Mouse (Mus musculus): ENCODE results near the gene Chd2.

The Chd2 gene

DNA sequence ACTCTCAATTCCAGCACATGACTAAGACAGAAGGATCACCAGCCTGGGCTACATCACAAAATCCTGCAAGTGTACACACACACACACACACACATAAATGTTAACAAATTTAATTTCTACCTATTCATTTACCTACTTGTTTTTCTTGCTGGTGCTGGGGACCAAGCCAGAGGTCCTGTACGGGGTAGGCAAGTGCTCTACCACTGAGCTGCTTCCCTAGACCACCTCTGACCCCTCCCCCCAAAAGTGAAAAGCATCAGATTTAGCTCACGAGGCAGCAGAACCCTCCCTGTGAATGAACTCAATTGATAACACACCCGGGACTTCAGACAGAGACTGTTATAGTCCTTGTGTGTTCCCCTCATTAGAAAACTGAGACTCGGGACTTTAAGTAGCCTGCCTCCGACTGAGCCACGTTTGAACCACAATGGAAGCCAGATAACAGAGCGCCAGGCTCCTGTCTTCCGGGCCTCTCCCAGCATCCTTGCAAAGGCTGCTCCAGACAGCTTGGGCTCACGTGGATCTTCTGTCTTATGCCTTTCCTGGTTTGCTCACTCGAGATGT lies 19.9 kb upstream of the Chd2 start:
- DNase-seq: no peak

DNA sequence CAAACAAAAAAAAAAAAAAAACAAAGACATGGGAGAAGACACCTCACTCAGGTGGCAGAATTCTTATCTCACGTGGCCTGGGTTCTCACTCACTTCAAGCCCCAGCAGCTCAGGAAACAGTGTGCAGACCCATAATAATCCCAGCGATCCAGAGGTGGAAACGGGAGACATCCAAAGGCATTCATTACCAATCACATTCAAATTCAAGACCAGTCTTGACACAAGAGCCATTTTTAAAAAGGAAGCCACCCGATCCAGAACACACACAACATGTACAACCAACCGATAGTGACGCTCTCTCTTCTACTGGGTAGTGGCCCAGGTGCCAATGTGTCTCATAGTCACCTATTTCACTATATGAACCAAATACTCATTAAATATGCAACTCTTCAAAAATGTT lies 19.2 kb upstream of the Chd2 start:
- no peak for DNase-seq

DNA sequence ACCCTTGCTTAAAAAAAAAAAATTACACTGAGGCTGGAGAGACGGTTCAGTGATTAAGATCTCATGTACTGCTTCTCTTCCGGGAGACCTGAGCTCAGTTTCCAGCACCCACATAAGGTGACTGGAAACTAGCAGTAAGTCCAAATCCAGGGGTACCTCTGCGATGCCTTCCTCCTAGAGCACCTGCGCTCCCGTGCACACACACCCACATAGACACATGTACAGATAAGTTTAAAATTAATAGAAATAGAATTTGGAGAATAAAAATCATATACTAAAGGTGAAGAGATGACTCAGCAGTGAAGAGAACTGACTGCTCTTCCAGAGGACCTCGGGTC lies 18.2 kb upstream of the Chd2 start:
- no peak for DNase-seq

- no peak for DNase-seq
Measured at GRCm38 (mm10) chr7:73559170-73559852, 17.7 kb upstream of the Chd2 start.

GRCm38 (mm10) chr7:73558293-73559169 lies 16.9 kb upstream of the Chd2 start:
- peak; percentile 100 for DNase-seq

- DNase-seq: peak; percentile 51
Measured at GRCm38 (mm10) chr7:73557671-73558265, 16.1 kb upstream of the Chd2 start.

DNA sequence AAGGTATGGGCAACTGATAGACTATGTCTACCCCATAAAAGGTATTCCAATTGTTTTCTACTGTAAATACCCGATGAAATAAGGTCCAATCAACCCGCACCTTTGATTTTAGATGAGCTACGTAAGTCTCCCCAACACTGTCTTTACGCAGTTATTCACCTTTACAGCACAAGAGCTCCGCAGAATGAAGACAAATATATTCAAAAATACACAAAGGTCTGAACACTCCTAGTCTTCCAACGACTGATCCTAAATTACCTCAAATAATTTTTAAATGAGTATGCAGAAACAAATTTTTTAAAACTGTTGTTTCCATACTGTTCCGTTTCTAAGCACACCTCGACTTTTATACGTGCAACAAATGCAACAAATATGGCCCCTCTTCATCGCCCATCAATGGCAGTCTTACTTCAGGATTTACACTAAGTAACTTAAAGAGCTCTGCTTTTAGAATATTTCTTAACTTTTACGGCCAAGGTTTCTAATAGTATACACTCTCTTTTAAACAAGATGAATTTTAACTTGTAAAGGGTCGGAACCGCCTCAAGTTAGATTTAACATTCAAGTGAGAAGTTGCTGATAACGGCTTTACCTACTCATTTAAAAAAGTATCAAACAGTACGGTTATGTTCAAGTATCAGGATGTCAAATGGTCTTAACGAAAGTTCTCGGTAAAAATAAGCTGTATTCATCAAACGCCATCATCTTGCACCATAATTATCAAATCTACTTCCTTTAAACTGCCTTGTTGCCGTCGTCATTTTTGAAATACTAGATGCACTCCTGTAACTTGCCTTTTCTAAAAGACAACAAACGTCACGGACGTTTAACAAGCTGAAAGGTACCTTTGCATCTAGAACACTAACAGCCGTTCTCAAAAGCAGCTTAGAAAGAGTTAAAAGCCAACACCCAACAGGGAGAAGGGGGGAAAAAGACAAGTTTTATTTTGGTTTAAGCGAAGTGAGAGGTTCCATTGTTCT lies 15.3 kb upstream of the Chd2 start:
- DNase-seq: peak; percentile 50

GRCm38 (mm10) chr7:73555918-73556580 lies 14.4 kb upstream of the Chd2 start:
- no peak for DNase-seq

GRCm38 (mm10) chr7:73554849-73555248 lies 13.2 kb upstream of the Chd2 start:
- no peak for DNase-seq

DNA sequence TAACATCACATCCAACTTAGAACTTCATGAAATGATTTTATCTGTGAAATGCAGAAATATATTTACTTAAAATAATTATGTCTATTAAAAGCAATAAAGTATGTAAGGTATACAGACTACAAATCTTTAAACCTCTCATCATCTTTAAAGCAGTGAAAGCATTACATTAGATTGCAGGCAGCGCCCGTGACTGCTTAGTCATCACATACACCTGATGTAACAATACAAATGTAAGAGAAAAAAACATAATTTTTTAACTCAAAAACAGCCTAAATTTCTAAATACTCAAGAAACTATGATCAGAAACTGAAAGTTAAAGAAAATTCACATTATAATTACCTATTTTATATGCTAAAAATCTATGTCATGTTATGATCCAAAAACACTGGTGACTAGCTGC lies 11.5 kb upstream of the Chd2 start:
- DNase-seq: no peak

DNA sequence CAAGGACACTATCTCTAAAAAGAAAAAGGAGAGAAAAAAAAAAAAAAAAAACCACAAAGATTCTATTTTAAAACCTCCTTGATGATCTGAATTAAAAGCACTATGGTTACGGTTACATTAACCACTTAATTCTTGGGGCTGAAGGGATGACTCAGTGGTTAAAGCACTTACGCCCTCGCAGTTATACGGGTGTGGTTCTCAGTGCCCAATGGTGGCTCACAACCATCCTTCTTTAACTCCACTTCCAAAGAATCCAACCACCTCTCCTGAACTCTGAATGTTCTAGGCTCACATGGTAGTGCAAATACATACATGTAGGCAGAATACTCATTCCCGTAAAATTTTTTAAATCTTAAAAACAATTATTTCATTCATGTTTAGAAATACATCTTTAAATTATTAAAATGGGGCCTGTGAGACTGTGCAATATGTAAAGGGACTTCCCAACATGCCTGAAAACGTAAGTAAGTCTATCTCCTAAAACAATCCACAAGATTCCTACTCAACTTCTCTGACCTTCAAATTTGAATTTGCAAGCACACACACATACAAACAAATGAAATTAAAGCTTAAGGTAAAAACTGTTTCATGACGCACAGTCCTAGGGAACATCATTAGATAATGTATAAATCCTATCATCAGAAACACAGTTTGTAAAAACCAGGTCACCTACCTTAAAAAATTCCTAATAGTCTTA lies 10.6 kb upstream of the Chd2 start:
- no peak for DNase-seq

DNA sequence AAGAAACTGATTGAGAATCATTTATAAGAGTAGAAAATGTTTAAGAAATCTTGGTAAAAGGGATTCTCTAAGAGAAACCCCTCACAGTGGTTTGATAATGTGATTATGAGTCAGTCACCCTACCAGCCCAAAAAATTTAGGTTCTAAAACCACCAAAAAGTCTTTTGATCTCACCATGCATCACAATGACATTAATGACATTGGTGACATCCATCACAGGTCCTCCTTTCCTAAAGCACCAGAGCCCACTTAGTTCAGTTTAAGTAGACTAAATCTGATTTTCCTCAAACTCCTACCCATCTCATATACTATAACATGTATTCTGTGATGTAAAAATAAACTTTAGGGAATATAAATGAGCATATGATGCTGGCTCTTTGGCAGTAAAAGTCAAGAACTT lies 9.7 kb upstream of the Chd2 start:
- DNase-seq: no peak

DNA sequence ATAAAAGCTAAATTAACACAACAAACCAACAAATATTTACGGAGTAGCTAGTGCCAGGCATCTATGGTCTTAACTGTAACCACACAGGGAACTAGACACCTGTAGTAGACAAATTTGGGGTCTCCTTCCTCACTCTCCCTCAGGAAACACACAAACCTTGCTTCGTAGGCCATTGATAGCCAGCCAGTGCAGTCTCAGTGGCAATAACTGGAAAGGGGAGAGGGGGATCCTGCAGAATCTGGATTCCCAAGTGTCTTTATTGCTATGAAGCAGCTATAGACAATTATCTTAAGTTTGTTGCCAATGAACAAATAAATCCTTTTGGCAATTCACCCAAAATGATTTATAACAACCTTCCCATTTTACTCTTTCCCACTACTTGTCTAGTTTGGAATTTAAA lies 6.4 kb upstream of the Chd2 start:
- DNase-seq: no peak

DNA sequence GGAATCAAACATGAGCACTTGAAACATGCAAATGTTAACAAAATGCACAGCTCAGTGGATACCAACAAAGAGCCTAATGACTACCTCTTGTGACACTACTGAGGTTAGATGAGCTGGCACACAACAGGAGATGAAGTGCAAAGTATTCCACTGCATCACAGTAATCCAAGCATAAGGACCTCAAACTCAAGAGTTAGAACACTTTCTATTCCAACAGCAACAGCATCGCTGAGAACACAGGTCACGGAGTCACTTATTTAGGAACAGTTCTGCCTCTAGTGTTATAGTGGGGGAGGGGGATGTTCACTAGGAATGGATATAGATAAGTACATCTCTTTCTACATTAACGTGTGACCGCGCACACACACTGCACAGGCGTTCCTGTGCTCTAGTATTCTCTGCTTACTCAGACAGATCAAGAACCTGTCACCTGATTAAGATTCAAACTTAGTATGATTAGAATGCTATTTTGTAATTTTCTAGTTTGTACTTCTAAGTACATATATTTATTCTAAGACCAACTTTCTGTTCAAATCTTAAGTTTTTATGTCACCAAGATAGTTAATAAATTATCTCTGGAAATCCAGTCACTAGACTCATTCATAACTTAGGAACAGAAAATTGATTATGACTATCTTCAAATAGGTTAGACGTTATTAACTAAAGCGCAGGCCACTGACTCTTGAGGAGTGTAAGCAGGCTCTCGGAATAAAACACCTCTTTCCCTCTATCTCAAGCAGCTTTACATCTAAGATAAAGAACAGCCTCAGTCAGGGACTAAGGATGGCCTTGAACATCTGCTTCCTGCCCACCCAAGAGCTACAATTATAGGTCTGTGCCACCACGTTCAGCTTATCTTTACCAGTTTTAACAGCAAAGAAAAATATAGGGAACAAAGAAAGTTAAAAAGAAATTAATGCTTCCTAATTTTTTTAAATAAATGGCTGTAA lies 5.2 kb upstream of the Chd2 start:
- DNase-seq: peak; percentile 69

- no peak for DNase-seq
Measured at GRCm38 (mm10) chr7:73545004-73545403, 3.4 kb upstream of the Chd2 start.

- no peak for DNase-seq
Measured at GRCm38 (mm10) chr7:73542131-73542853, 662 bp upstream of the Chd2 start.

DNA sequence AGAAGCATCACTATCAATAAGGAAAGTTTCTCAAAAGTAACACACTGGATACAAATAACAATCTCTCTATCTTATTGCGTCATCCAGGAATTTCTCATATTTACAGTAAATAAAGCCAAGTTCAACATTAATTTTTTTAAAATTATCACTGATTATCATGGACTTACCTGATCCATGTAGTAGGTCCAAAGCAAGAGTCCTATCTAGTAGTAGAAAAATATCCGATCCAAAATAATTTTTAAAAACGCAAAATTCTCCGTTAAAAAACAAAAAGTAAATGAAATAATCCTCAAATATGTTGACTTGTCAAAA lies 595 bp downstream of the Chd2 start:
- DNase-seq: no peak

DNA sequence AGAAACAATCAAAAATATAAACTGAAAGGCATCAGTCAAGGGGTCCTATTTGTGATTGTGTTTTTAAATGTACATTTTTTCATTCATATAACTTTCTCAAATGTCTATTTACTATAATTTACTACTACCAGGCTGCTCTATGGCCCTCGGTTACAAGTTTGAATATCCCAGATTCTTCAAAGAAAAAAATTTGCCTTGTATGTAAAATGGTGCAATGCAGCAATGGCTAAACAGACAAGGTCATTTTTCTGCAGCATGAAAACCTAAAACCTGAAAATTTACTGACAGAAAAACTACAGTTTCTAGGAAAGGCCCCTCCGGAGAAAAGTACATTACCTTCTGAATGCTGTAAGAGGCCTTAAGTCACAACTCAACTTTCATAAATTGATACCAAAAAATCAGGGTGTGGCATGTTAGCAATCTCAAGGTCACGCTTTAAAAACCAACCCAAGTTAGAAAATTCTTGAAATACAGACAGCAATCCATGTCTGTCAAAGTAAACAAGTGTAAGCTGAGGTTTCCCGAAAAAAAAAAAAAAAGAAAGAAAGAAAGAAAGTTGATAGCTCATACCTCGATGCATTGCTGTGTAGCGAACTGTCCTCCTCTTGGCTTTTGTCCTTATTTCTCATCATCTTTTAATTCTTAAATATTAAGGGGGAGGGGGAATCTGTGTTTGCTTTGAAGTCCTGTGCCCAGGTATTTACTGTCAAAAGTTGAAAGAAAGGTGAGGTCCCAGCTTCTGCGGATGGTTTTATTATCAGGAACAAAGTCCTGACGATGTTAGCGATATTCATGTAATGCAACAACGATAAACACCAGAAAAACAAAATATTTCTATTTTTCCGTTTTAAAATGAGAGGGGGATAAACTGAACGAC lies 1.2 kb downstream of the Chd2 start:
- no peak for DNase-seq
